Mouse (Mus musculus) gastrocnemius, adult 2 months (tissue): ENCODE results near the gene Terf2. TPM values are rescaled to one million over a fixed set of nuclear protein-coding genes. Genes with fewer than 3 reads are reported as not detected.

Source experiments
- DNase-seq: peaks from one replicate; pipeline ENCODE4 v3.0.0; 2022
- H3K27ac ChIP-seq: fragments of 200-600 bp; 2 replicates; pipeline ENCODE4 v1.8.1; 2022; ENCODE audit warnings: mild to moderate bottlenecking
- H3K4me3 ChIP-seq: fragments of 200-600 bp; 2 replicates; pipeline ENCODE4 v1.8.1; 2022; ENCODE audit warnings: mild to moderate bottlenecking, moderate library complexity
- CTCF ChIP-seq: fragments of 200-600 bp; IDR thresholded peaks from 2 replicates; pipeline ENCODE4 v1.8.1; 2022; ENCODE audit warnings: antibody characterized with exemption, mild to moderate bottlenecking, moderate library complexity
- intact Hi-C: fragments of 180-260 bp; cut with DNase I; formaldehyde crosslinking; loops from one replicate; pipeline ENCODE4 v1.15.1; 2025
- total RNA-seq, 2 experiments: library from RNA; stranded (reverse); gene quantifications; 2 replicates each; pipeline ENCODE4 v1.2.3; 2021

The Terf2 gene
- total RNA-seq, 2 experiments from 2014 or later = 14.7 to 15.1 TPM

GRCm38 (mm10) chr8:107074128-107074527, 22.2 kb downstream of the Terf2 start:
- no peak for TF ChIP-seq CTCF
- no peak overlapping the region for H3K4me3 ChIP-seq
- DNase-seq = no peak
- intact Hi-C loops = no loop called here
- H3K27ac ChIP-seq = no peak overlapping the region

GRCm38 (mm10) chr8:107073706-107074105, 22.6 kb downstream of the Terf2 start:
- intact Hi-C loops = no loop called here
- Histone ChIP-seq H3K4me3 (no peak overlapping the region), H3K27ac (no peak overlapping the region)
- TF ChIP-seq CTCF = no peak
- DNase-seq = no peak

- Histone ChIP-seq H3K4me3 (no peak within 1 kb of the TSS), H3K27ac (no peak within 1 kb of the TSS)
- peak; percentile 50 for DNase-seq
- intact Hi-C loops = no loop called here
- no peak for TF ChIP-seq CTCF
Measured at GRCm38 (mm10) chr8:107065511-107066496, 30.5 kb downstream of the Terf2 start, which contains the start of gene Tmed6. Gene Tmed6, minus strand, starts transcription at chr8:107065644.

GRCm38 (mm10) chr8:107062613-107063012, 33.7 kb downstream of the Terf2 start:
- Histone ChIP-seq H3K4me3 (no peak overlapping the region), H3K27ac (no peak overlapping the region)
- no peak for TF ChIP-seq CTCF
- DNase-seq = no peak
- intact Hi-C loops = no loop called here

- no peak for DNase-seq
- no peak for TF ChIP-seq CTCF
- Histone ChIP-seq H3K27ac (peak overlapping the region; percentile 95), H3K4me3 (peak overlapping the region; percentile 99)
- intact Hi-C loops = loop anchor here (1.0 kb wide), 1 partner anchor 26 kb away; the partner anchor contains the start of gene Vps4a
Measured at GRCm38 (mm10) chr8:107056973-107057369, 39.4 kb downstream of the Terf2 start.

GRCm38 (mm10) chr8:107056076-107056972, 40.0 kb downstream of the Terf2 start, which contains the start of the genes Cog8 and Nip7:
Gene Cog8, minus strand, starts transcription at chr8:107056689.
Gene Nip7, plus strand, starts transcription at chr8:107056877.
- no peak for TF ChIP-seq CTCF
- intact Hi-C loops = loop anchor here (1.0 kb wide), 1 partner anchor 25 kb away; the partner anchor contains the start of gene Vps4a
- DNase-seq = peak; percentile 98
- Histone ChIP-seq H3K4me3 (peak within 1 kb of the TSS; percentile 99), H3K27ac (peak within 1 kb of the TSS; percentile 95)

- TF ChIP-seq CTCF = no peak
- DNase-seq = no peak
- intact Hi-C loops = no loop called here
Measured at GRCm38 (mm10) chr8:107052046-107052445, 44.3 kb downstream of the Terf2 start.

GRCm38 (mm10) chr8:107049480-107049879, 46.9 kb downstream of the Terf2 start:
- Histone ChIP-seq H3K4me3 (peak overlapping the region; percentile 93), H3K27ac (peak overlapping the region; percentile 94; the same call in 1 of the 2 replicates)
- intact Hi-C loops = no loop called here

More at GRCm38 (mm10) chr8:107052046-107052445, 44.3 kb downstream of the Terf2 start:
- no peak overlapping the region for H3K4me3 ChIP-seq
- H3K27ac ChIP-seq = no peak overlapping the region

GRCm38 (mm10) chr8:107048061-107048941, 48.0 kb downstream of the Terf2 start, which contains the start of gene Pdf:
Gene Pdf, minus strand, starts transcription at chr8:107048614.
- Histone ChIP-seq H3K27ac (peak within 1 kb of the TSS; percentile 94), H3K4me3 (peak within 1 kb of the TSS; percentile 93)
- no peak for TF ChIP-seq CTCF
- DNase-seq = peak; percentile 91
- intact Hi-C loops = no loop called here

More at GRCm38 (mm10) chr8:107049480-107049879, 46.9 kb downstream of the Terf2 start:
- TF ChIP-seq CTCF = no peak
- DNase-seq = no peak

GRCm38 (mm10) chr8:107046976-107047375, 49.4 kb downstream of the Terf2 start:
- DNase-seq = peak; percentile 29
- no peak for TF ChIP-seq CTCF
- peak overlapping the region; percentile 94 for H3K27ac ChIP-seq
- intact Hi-C loops = loop anchor here (1.0 kb wide), 1 partner anchor 16 kb away; the partner anchor contains the start of gene Vps4a
- peak overlapping the region; percentile 93 for H3K4me3 ChIP-seq

GRCm38 (mm10) chr8:107045478-107045877, 50.9 kb downstream of the Terf2 start:
- DNase-seq = no peak
- intact Hi-C loops = no loop called here
- Histone ChIP-seq H3K4me3 (no peak overlapping the region), H3K27ac (no peak overlapping the region)
- no peak for TF ChIP-seq CTCF
